Mouse (Mus musculus) neural tube, embryonic 14.5 days (tissue): Measurements from ENCODE around the gene Blvrb. TPM values are rescaled to one million over a fixed set of nuclear protein-coding genes. Genes with fewer than 3 reads are reported as not detected.

Experiments used
- ATAC-seq: fragments of 200-750 bp; cut with Nextera tagmentation; 2 replicates; pipeline ENCODE4 v1.8.0; 2017; ENCODE audit warnings: low read depth, mild to moderate bottlenecking, moderate TSS enrichment, moderate library complexity
- H3K27ac ChIP-seq: fragments of 300-500 bp; sonication (generic); 2 replicates; pipeline ENCODE4 v1.5.1; 2014; ENCODE audit warnings: low read depth, mild to moderate bottlenecking, control low read depth, low read length, moderate library complexity, mixed read lengths
- H3K27me3 ChIP-seq: fragments of 300-500 bp; sonication (generic); 2 replicates; pipeline ENCODE4 v1.6.1; 2014; ENCODE audit warnings: low read length; ENCODE audit not compliant: control insufficient read depth, insufficient read depth
- H3K36me3 ChIP-seq: fragments of 300-500 bp; sonication (generic); 2 replicates; pipeline ENCODE4 v1.6.1; 2014; ENCODE audit warnings: low read length, mixed read lengths; ENCODE audit not compliant: control insufficient read depth, insufficient read depth
- H3K4me1 ChIP-seq: fragments of 300-500 bp; sonication (generic); 2 replicates; pipeline ENCODE4 v1.6.1; 2014; ENCODE audit warnings: low read length; ENCODE audit not compliant: control insufficient read depth, insufficient read depth
- H3K4me2 ChIP-seq: fragments of 300-500 bp; sonication (generic); 2 replicates; pipeline ENCODE4 v1.6.1; 2014; ENCODE audit warnings: mild to moderate bottlenecking, low read depth, low read length, control low read depth
- H3K4me3 ChIP-seq: fragments of 300-500 bp; sonication (generic); 2 replicates; pipeline ENCODE4 v1.5.1; 2014; ENCODE audit warnings: low read depth, low read length, control low read depth, mixed read lengths
- H3K9ac ChIP-seq: fragments of 300-500 bp; sonication (generic); replicated peaks from 2 replicates; pipeline ENCODE4 v1.6.1; 2014; ENCODE audit warnings: low read depth, mild to moderate bottlenecking, control low read depth, low read length, mixed read lengths
- H3K9me3 ChIP-seq: fragments of 300-500 bp; sonication (generic); 2 replicates; pipeline ENCODE4 v1.6.1; 2016; ENCODE audit warnings: low read length; ENCODE audit not compliant: control insufficient read depth
- WGBS: fragments of 180-500 bp; shearing (Covaris S2); extraction: QIAGEN DNeasy Blood & Tissue Kit; methylation state at CpG from one replicate; pipeline ENCODE4 v1.1.7; 2014; 5-methylcytosine and 5-hydroxymethylcytosine counted together
- polyA plus RNA-seq: library from polyadenylated mRNA; unstranded; fragments of >200 nt; fragmentation: Nextera tagmentation; extraction: Ambion mirVana; gene quantifications from 2 replicates; pipeline ENCODE4 v1.2.1, GENCODE M21; 2014

The Blvrb gene
- polyA plus RNA-seq, 1 experiment from 2014 or later = 12.1 TPM

DNA sequence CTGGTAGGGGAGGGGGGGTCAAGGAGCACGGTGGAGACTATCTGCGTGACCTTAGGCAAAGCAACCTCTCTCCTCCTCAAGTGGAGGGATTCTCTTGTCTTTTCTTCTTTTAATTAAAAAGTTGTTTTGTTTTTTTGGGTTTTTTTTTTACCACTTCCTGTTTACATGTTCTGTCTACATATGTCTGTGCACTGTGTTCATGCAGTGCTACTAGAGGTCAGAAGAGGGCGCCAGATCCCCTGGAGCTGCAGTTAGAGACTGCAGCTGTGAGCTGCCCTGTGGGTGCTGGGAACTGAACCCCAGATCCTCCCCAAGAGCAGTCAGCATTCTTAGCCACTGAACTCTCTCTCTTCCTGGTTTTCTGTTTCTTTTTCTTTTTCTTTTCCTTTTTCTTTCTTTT lies 28.7 kb upstream of the Blvrb start:
- 72% methylated on average over 3 of the region's 3 CpGs for WGBS
- H3K27me3 ChIP-seq = no peaks in the 10 kb centered on the region
- no peak overlapping the region for H3K4me3 ChIP-seq
- H3K4me2 ChIP-seq = no peak overlapping the region
- no peak overlapping the region for H3K27ac ChIP-seq
- no peak for ATAC-seq
- 0 out of 2 replicates have a peak, but pooled peaks cover 8% of the 10 kb centered on the region for H3K36me3 ChIP-seq
- H3K4me1 ChIP-seq = no peaks in the 10 kb centered on the region
- H3K9me3 ChIP-seq = no peaks in the 10 kb centered on the region; the same call in 1 of the 2 replicates
- no peak overlapping the region for H3K9ac ChIP-seq

DNA sequence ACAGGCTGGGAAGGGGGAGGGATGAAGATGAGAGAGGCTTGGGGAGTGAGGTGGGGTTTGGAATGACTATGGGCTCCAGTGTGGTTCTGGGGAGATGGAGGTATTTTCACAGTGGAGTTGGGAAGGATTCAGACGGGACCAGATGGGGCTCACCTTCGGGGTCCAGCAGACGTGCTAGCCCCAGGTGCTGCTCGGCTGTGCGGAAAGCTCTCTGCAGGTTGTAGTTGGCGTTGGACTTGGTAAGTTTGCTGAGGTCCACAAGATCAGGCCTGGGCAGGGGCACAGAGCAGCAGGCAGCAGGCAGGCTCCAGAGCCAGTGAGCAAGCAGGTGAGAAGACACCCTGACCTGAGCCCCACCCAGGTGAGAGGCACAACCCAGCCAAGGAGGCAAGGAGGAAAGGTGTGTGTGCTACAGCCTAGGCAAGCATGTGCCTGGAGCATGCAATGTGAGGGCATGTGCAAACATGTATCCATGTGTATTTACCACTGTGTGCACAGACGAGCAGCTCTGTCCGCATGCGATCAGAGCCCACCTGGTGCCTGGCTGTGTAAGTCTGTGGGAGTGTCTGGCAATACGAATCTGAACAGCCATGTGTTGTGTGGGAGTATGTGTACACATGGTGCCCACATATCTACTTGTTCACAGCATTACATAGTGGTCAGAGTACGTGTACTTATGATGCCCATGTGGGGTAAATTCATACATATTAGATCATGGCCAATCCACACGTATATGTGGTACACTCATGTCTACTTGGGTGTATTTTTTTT lies 24.0 kb upstream of the Blvrb start:
- H3K36me3 ChIP-seq = no peaks in the 10 kb centered on the region; the same call in 1 of the 2 replicates
- no peak for ATAC-seq

DNA sequence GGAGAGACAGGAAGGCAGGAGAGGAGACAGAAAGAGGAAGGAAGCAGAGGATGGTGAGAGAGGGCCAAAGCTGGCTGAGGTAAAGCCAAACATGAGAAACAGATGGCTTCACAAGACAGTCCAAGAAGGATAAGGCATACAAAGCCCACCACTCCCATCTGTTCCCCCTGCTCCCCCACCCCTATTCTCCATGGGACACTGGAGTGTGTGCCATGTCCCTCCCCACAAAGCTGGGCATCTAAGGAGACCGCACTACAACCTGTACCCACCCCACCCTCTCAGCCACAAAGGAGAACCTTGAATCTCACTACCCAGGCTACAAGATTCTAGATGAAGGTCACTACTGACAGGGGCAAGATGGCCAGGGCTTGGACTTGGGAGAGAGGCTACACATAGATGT lies 20.4 kb upstream of the Blvrb start:
- no peaks in the 10 kb centered on the region for H3K4me1 ChIP-seq
- ATAC-seq = no peak

More for the DNA sequence above, 24.0 kb upstream of the Blvrb start:
- H3K9me3 ChIP-seq = no peaks in the 10 kb centered on the region; the same call in 1 of the 2 replicates
- no peaks in the 10 kb centered on the region for H3K4me1 ChIP-seq
- no peak overlapping the region for H3K4me3 ChIP-seq
- no peak overlapping the region for H3K27ac ChIP-seq
- H3K27me3 ChIP-seq = no peaks in the 10 kb centered on the region
- 85% methylated on average over 12 of the region's 12 CpGs for WGBS
- no peak overlapping the region for H3K4me2 ChIP-seq
- no peak overlapping the region for H3K9ac ChIP-seq

DNA sequence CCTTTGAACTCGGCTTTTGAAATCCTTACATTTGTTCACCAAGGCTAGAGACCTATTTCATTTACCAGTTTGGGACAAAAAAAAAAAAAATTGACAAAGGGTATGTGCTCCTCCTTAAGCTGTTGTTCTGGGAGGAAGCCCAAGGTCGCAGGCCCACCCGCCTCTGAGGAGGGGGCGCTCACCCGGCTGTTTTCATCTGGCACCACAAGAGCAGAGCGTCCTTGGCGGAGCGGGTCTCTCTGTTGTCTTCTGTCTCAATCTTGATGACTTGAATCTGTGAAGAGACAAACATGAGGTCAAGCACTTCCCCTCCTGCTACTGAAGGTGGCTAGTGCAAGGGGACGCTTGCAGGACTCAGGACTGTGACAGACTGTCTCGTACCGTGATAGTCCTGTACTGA lies 19.8 kb upstream of the Blvrb start:
- ATAC-seq = no peak
- H3K4me2 ChIP-seq = no peak overlapping the region
- H3K9ac ChIP-seq = no peak overlapping the region
- H3K4me3 ChIP-seq = no peak overlapping the region
- H3K4me1 ChIP-seq = no peaks in the 10 kb centered on the region
- H3K36me3 ChIP-seq = no peaks in the 10 kb centered on the region; the same call in 1 of the 2 replicates
- H3K9me3 ChIP-seq = peaks cover 5% of the 10 kb centered on the region; the same call in 1 of the 2 replicates
- H3K27me3 ChIP-seq = no peaks in the 10 kb centered on the region
- no peak overlapping the region for H3K27ac ChIP-seq
- 82% methylated on average over 11 of the region's 11 CpGs for WGBS

More for the DNA sequence above, 20.4 kb upstream of the Blvrb start:
- H3K27me3 ChIP-seq = no peaks in the 10 kb centered on the region
- no peak overlapping the region for H3K4me2 ChIP-seq
- no peak overlapping the region for H3K4me3 ChIP-seq
- H3K27ac ChIP-seq = no peak overlapping the region
- H3K9ac ChIP-seq = no peak overlapping the region
- 91% methylated on average over 1 of the region's 1 CpGs for WGBS
- no peaks in the 10 kb centered on the region; the same call in 1 of the 2 replicates for H3K36me3 ChIP-seq
- peaks cover 5% of the 10 kb centered on the region; the same call in 1 of the 2 replicates for H3K9me3 ChIP-seq

DNA sequence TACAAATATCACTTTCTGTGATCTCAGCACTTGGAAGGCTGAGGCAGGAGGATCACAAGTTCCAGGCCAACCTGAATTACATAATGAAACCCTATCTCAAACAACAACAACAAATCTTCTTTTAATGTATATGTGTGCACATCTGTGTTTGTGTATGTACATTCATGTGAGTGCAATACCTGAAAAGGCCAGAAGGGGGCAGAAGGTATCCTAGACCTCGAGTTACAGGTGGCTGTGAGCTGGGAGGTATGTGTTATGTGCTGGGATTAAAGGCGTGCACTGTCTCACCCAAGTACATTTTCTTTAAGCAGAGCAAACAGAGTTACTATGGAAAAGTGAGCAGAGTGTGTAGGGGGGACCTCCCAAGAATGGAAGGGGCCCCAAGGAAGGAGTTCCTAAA lies 18.6 kb upstream of the Blvrb start:
- Histone ChIP-seq H3K4me2 (no peak overlapping the region), H3K27ac (no peak overlapping the region), H3K27me3 (no peaks in the 10 kb centered on the region), H3K9ac (no peak overlapping the region), H3K9me3 (peaks cover 5% of the 10 kb centered on the region; the same call in 1 of the 2 replicates), H3K36me3 (no peaks in the 10 kb centered on the region; the same call in 1 of the 2 replicates), H3K4me1 (no peaks in the 10 kb centered on the region), H3K4me3 (no peak overlapping the region)
- WGBS = 68% methylated on average over 2 of the region's 2 CpGs
- no peak for ATAC-seq

DNA sequence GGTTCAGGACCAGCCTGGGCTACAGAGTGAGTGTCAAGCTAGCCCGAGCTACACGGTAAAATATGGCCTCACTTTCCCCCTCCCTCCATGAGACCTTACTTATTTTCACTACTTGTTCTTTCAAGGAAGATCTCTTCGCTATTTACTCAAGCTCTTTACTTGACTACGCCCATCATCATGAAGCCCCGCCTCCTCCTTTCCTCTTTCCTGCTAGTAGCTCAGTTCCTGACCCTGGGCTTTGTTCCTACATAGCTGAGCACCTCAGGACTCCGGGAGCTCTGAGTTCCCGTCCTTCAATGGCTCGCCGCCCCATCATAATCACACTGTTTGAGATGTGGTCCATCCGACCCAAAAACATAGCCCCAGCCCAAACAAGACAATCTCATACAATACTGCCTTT lies 14.4 kb upstream of the Blvrb start:
- Histone ChIP-seq H3K9ac (no peak overlapping the region), H3K4me2 (no peak overlapping the region), H3K36me3 (no peaks in the 10 kb centered on the region), H3K4me1 (no peaks in the 10 kb centered on the region), H3K27me3 (0 out of 2 replicates have a peak, but pooled peaks cover 5% of the 10 kb centered on the region), H3K9me3 (peaks cover 5% of the 10 kb centered on the region; the same call in 1 of the 2 replicates), H3K4me3 (no peak overlapping the region), H3K27ac (no peak overlapping the region)
- ATAC-seq = no peak
- WGBS = 30% methylated on average over 10 of the region's 10 CpGs

DNA sequence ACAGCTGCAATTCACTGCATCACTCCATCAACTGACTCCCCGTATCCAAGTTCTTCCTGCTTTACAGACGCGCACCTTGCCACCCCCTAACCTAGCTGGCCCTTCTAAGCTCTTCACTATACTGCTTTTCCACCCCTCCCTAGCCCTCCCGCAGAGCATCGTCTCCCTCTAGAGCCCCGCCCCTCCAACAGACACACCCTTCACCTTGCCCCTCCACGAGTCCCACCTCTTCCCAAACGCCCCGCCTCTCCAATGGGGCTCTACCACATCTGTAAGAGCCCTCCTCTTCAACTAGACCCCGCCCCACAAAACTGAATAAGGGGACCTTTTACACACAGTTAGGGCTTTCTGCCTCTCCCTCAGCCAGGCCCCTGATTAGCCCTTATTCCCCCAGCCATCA lies 14.0 kb upstream of the Blvrb start:
- ATAC-seq = no peak
- Histone ChIP-seq H3K9me3 (peaks cover 5% of the 10 kb centered on the region; the same call in 1 of the 2 replicates), H3K4me2 (no peak overlapping the region), H3K27me3 (0 out of 2 replicates have a peak, but pooled peaks cover 5% of the 10 kb centered on the region), H3K27ac (no peak overlapping the region), H3K9ac (no peak overlapping the region), H3K4me1 (no peaks in the 10 kb centered on the region), H3K4me3 (no peak overlapping the region), H3K36me3 (no peaks in the 10 kb centered on the region)
- WGBS = 12% methylated on average over 10 of the region's 10 CpGs

DNA sequence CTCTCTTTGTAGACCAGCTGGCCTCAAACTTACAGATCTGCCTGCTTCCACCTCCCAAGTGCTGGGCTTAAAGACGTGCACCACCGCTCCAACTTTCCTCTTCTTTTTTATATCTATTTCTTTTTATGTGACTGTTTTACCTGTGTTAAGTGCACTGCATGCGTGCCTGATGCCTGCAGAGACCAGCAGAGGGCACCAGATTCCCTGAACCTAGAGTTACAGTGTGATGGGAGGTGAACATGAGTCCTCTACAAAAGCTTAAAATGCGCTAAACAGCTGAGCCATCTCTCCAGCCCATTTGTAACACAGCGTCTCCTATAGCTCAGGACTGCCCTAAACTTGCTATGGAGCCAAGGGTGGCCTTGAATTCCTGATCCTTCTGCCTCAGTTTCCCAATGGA lies 10.2 kb upstream of the Blvrb start:
- Histone ChIP-seq H3K4me2 (no peak overlapping the region), H3K36me3 (no peaks in the 10 kb centered on the region), H3K9ac (no peak overlapping the region), H3K4me1 (no peaks in the 10 kb centered on the region), H3K9me3 (no peaks in the 10 kb centered on the region), H3K27ac (no peak overlapping the region), H3K27me3 (0 out of 2 replicates have a peak, but pooled peaks cover 5% of the 10 kb centered on the region), H3K4me3 (no peak overlapping the region)
- no peak for ATAC-seq
- WGBS = 63% methylated on average over 5 of the region's 5 CpGs

DNA sequence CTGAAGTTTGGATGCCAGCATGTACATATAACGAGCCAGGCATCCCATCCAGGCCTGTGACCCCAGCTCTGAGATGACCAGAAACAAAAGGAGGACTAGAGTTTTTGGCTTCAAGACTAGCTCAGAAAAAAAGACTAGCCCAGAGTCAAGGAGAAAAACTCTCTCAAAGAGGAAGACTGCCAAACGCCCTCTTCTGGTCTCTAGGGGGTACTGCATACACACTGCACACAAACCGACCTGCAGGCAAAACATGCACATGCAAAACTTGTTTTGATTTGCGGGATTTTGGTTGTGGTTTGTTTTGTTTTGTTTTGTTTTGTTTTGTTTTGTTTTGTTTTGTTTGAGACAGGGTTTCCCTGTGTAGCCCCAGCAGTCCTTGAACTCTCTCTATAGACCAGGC lies 7.8 kb upstream of the Blvrb start:
- ATAC-seq = no peak
- no peaks in the 10 kb centered on the region for H3K4me1 ChIP-seq
- WGBS = 82% methylated on average over 4 of the region's 4 CpGs
- H3K4me2 ChIP-seq = no peak overlapping the region
- no peaks in the 10 kb centered on the region for H3K36me3 ChIP-seq
- H3K27ac ChIP-seq = no peak overlapping the region
- no peaks in the 10 kb centered on the region for H3K9me3 ChIP-seq
- no peak overlapping the region for H3K4me3 ChIP-seq
- no peaks in the 10 kb centered on the region for H3K27me3 ChIP-seq
- H3K9ac ChIP-seq = no peak overlapping the region
